Mouse (Mus musculus) intestine, embryonic 14.5 days (tissue): ENCODE results near the gene Nlgn1. TPM values are rescaled to one million over a fixed set of nuclear protein-coding genes. Genes with fewer than 3 reads are reported as not detected.

Experiments used
- ATAC-seq: fragments of 200-750 bp; cut with Nextera tagmentation; replicated peaks from 2 replicates; pipeline ENCODE4 v1.8.0; 2017; ENCODE audit warnings: low read depth, moderate number of reproducible peaks, moderate TSS enrichment, moderate library complexity; ENCODE audit not compliant: low FRiP score, low TSS enrichment
- DNase-seq: peaks from one replicate; pipeline ENCODE4 v3.0.0-alpha.2; 2018; ENCODE audit warnings: low spot score
- H3K27ac ChIP-seq: fragments of 300-500 bp; sonication (generic); 2 replicates; pipeline ENCODE4 v1.5.1; 2014; ENCODE audit warnings: low read depth, mild to moderate bottlenecking, control low read depth
- H3K27me3 ChIP-seq: fragments of 300-500 bp; sonication (generic); replicated peaks from 2 replicates; pipeline ENCODE4 v1.6.1; 2014; ENCODE audit warnings: low read length, control low read depth; ENCODE audit not compliant: control insufficient read depth, insufficient read depth
- H3K36me3 ChIP-seq: fragments of 300-500 bp; sonication (generic); 2 replicates; pipeline ENCODE4 v1.6.1; 2014; ENCODE audit warnings: low read length, control low read depth; ENCODE audit not compliant: control insufficient read depth, insufficient read depth
- H3K4me1 ChIP-seq: fragments of 300-500 bp; sonication (generic); replicated peaks from 2 replicates; pipeline ENCODE4 v1.6.1; 2014; ENCODE audit warnings: low read length, control low read depth, mixed read lengths; ENCODE audit not compliant: control insufficient read depth, insufficient read depth
- H3K4me2 ChIP-seq: fragments of 300-500 bp; sonication (generic); 2 replicates; pipeline ENCODE4 v1.6.1; 2014; ENCODE audit warnings: low read length
- H3K4me3 ChIP-seq: fragments of 300-500 bp; sonication (generic); 2 replicates; pipeline ENCODE4 v1.5.1; 2014; ENCODE audit warnings: low read depth, low read length, control low read depth, mixed read lengths
- H3K9ac ChIP-seq: fragments of 300-500 bp; sonication (generic); 2 replicates; pipeline ENCODE4 v1.6.1; 2014; ENCODE audit warnings: mild to moderate bottlenecking, low read length
- H3K9me3 ChIP-seq: fragments of 300-500 bp; sonication (generic); 2 replicates; pipeline ENCODE4 v1.6.1; 2016; ENCODE audit warnings: low read length, control low read depth; ENCODE audit not compliant: control insufficient read depth
- WGBS: fragments of 180-500 bp; shearing (Covaris S2); extraction: QIAGEN DNeasy Blood & Tissue Kit; methylation state at CpG from one replicate; pipeline ENCODE4 v1.1.7; 2014; 5-methylcytosine and 5-hydroxymethylcytosine counted together
- polyA plus RNA-seq: library from polyadenylated mRNA; unstranded; fragments of >200 nt; fragmentation: Nextera tagmentation; extraction: Ambion mirVana; gene quantifications from 2 replicates; pipeline ENCODE4 v1.2.1, GENCODE M21; 2014

Gene Nlgn1
- polyA plus RNA-seq, 1 experiment from 2014 or later, result 2.7 TPM

- no peak overlapping the region for H3K4me3 ChIP-seq
- 84% methylated on average over 3 of the region's 3 CpGs for WGBS
- no peaks in the 10 kb centered on the region for H3K27me3 ChIP-seq
- H3K4me2 ChIP-seq, result no peak overlapping the region
- DNase-seq (no peak), ATAC-seq (no peak)
- no peaks in the 10 kb centered on the region for H3K36me3 ChIP-seq
- no peak overlapping the region for H3K27ac ChIP-seq
- no peak overlapping the region for H3K9ac ChIP-seq
- H3K9me3 ChIP-seq, result no peaks in the 10 kb centered on the region
- H3K4me1 ChIP-seq, result no peaks in the 10 kb centered on the region
Measured at GRCm38 (mm10) chr3:25443657-25444056, 888.6 kb downstream of the Nlgn1 start.

- H3K4me1 ChIP-seq, result no peaks in the 10 kb centered on the region
- H3K4me3 ChIP-seq, result no peak overlapping the region
- ATAC-seq (no peak), DNase-seq (no peak)
- H3K27me3 ChIP-seq, result no peaks in the 10 kb centered on the region
- H3K9ac ChIP-seq, result no peak overlapping the region
- H3K36me3 ChIP-seq, result no peaks in the 10 kb centered on the region
- WGBS, result 90% methylated on average over 1 of the region's 1 CpGs
- no peak overlapping the region for H3K4me2 ChIP-seq
- H3K27ac ChIP-seq, result no peak overlapping the region
- no peaks in the 10 kb centered on the region for H3K9me3 ChIP-seq
Measured at GRCm38 (mm10) chr3:25442617-25443016, 889.6 kb downstream of the Nlgn1 start.

- ATAC-seq (no peak), DNase-seq (no peak)
- H3K36me3 ChIP-seq, result no peaks in the 10 kb centered on the region
- no peaks in the 10 kb centered on the region for H3K9me3 ChIP-seq
- H3K9ac ChIP-seq, result no peak overlapping the region
- no peaks in the 10 kb centered on the region for H3K4me1 ChIP-seq
- no peak overlapping the region for H3K4me2 ChIP-seq
- no peak overlapping the region for H3K27ac ChIP-seq
- no peak overlapping the region for H3K4me3 ChIP-seq
- no peaks in the 10 kb centered on the region for H3K27me3 ChIP-seq
Measured at GRCm38 (mm10) chr3:25426931-25427330, 905.3 kb downstream of the Nlgn1 start.

- H3K4me1 ChIP-seq, result no peaks in the 10 kb centered on the region
- H3K27ac ChIP-seq, result no peak overlapping the region
- DNase-seq, result no peak
- no peaks in the 10 kb centered on the region for H3K27me3 ChIP-seq
- H3K9me3 ChIP-seq, result no peaks in the 10 kb centered on the region
- H3K36me3 ChIP-seq, result no peaks in the 10 kb centered on the region
- H3K4me3 ChIP-seq, result no peak overlapping the region
- WGBS, result 83% methylated on average over 4 of the region's 4 CpGs
- ATAC-seq, result no peak
- no peak overlapping the region for H3K4me2 ChIP-seq
- H3K9ac ChIP-seq, result no peak overlapping the region
Measured at GRCm38 (mm10) chr3:25412003-25412402, 920.3 kb downstream of the Nlgn1 start.
